Mouse (Mus musculus) ovary, postnatal 14 days (tissue): ENCODE results near the gene 6430531B16Rik.

Experiments used
- DNase-seq: peaks from one replicate; pipeline ENCODE4 v3.0.0; 2022; ENCODE audit warnings: low spot score

The 6430531B16Rik gene

DNA sequence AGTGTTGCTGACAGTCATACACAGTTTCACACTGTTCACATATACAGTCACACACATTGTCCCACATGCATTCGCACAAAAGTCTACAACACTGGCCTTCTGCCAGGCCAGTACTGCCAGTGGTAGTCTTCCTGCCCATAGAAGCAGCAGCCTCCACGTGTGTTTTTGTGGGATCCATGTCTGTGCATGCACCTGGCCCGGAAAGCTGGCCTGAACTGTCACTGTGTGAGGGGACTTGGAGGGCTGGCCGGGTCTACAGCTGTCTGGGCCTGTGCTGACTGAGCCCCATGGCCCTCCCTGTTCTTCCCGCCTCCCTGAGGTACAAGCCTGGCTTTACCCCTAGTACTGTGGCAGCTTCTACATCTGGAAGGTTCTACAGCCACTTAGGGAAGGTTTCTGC is 7.6 kb downstream of the 6430531B16Rik start:
- DNase-seq, result no peak

- no peak for DNase-seq
These were observed 8.2 kb downstream of the 6430531B16Rik start for GRCm38 (mm10) chr7:139970216-139970919.

DNA sequence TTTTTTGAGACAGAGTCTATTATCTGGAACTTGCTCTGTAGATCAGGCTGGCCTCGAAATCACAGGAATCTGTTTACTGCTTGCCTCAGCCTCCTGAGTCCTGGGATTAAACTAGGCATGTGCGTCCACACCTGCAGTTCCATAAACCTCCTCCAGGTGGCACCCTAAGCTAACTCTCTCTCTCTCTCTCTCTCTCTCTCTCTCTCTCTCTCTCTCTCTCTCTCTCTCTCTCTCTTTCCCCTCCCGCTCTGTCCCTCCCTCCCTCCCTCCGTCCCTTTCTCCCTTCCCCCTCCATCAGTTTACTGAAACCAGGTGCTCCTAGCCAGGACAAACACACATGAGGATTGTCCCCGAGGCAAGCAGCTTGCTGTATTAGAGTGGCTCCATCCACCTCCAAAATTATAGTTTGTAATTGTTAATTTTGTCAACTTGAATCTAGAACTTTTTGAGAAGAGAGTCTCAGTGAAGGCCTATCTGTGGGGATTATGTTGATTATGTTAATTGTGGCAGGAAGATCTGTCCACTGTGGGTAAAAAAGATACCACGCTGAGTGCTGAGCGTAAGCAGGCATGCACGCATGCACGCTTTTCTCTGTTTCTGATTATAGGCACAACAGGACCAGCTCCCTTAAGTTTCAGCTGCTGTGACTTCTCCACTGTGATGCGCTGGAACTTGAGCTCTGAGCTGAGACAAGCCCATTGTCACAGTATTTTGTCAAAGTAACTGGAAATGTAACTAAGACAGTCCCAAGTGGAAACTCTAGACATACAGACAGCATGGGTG is 9.0 kb downstream of the 6430531B16Rik start:
- peak; percentile 79 for DNase-seq

DNA sequence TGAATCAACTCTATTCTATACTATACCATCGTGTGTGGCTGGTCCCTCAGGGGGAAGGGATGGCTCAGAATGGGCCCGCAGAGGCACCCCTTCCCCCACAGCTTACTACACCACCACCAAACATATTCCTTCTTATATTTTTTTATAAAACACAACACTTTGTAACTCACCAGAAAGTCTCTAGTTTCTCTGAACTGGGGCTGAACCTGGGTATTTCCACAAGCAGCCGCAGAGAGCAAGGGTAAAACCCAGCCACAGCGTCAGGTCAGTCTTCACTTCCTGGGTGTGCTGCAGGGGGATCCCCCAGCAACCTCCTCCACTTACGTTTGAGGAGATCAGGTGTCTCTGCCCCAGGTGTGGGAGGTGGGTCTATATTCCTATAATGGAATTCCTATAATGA is 10.1 kb downstream of the 6430531B16Rik start:
- DNase-seq, result no peak

- no peak for DNase-seq
These were observed 11.4 kb downstream of the 6430531B16Rik start for GRCm38 (mm10) chr7:139967175-139967574.

DNA sequence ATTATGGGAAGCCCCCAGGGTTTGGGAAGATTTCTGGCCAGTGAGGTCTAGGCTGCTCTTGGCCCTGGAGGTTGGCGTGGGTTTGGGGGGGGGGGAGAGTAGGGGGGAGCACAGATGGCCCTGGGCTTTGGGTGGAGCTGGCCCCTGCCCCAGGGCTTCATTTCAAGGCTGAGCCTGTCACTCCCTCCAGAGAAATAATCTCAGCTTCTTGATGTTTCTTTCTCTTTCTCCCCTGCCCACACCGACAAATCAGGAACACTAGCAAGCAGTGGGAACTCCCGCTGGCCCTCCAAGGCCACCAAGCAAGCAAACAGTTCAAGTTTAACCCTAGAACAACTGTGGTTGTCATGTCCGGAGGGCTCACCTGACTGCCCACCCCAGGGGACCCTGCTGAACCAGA is 14.7 kb downstream of the 6430531B16Rik start:
- no peak for DNase-seq

DNA sequence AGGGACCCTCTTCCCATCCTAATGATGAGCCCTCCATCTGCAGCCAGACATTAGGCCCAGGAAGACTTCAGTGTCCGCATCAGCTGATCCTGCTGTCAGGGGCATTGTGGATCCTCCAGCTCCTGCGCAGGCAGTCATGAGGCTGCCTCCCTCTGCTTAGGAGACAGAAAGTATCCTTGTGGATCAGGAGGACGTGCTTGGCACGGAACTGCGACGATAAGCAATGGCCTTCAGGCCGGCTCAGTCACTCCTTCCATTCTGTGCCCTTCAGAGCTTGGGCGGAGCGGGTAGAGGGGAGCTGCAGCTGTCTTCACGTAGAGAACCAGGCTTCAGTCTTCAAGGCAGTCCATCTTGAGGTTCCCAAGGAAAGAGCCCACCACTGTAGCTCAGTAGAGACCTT is 17.4 kb downstream of the 6430531B16Rik start:
- no peak for DNase-seq

GRCm38 (mm10) chr7:139957958-139958357 is 20.6 kb downstream of the 6430531B16Rik start:
- DNase-seq, result peak; percentile 46

DNA sequence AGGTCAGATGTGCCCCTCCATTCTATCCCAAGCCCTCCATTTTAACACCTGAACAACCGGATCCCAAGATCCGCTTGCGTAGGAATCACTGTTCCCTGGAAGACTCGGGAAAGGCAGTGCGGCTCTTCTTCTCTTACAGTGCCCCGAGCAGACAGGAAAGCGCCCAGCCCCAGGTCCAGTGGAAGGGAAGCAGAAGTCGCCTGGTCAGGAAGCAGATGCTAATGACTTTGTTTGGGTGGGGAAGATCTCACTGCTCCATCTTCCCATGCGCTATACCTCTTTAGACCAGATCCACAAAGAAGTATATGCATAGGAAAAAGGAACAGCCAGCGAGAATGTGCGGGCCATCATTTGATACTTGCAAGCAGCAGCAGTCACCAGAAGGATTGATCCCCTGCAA is 21.1 kb downstream of the 6430531B16Rik start:
- no peak for DNase-seq

- no peak for DNase-seq
These were observed 21.9 kb downstream of the 6430531B16Rik start for GRCm38 (mm10) chr7:139956658-139957057.

GRCm38 (mm10) chr7:139955505-139955904 is 23.1 kb downstream of the 6430531B16Rik start:
- DNase-seq, result no peak

DNA sequence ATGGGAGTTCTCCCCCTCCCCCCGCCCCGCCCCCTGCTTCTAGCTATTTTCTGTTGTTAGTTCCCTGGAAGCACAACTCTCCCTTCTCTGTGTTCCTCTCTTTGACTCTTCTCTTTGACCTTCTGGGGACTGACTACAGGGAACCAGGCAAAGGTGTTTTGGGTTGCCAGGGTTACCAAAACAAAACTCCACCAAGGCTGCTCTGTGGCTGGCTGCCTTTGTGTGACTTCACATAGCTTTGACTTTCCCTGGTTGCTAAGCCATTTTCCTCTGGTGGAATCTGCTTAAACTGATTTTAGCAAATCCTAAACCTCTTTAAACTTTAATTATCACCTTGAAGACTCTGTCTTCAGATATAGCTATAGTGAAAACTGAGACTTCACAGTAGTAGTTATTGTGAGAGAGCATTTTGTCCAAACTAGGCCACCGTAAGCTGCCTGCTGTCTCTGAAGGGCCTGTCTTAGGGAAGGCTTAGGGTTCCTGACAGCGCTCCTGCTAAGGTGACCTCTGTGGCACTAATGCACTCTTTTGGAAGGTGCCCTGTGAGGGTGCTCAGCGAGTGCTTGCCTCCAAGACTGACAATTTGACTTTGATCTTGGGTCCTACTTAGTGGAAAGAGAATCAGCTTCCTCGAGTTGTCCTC is 26.4 kb downstream of the 6430531B16Rik start:
- no peak for DNase-seq

DNA sequence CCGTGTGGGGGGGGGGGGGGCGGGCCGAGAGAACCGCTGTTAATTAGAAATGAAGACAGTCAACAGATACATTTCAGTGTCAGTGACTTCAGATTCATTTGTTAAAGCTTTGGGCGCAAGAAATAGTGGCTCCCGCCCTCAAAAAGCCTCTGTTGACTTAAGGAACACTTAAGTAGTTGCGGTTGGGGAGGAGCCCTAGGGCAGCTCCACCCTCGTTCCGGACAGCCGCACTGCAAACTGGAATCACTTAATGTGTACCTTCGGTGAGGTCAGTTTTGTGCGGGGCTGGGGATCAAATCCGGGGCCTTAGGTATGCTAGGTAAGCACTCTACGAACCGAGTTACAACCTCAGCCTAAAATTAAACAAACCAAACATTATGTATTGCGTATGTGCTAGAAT is 27.5 kb downstream of the 6430531B16Rik start:
- no peak for DNase-seq

GRCm38 (mm10) chr7:139950283-139950971 is 28.1 kb downstream of the 6430531B16Rik start:
- peak; percentile 29 for DNase-seq

GRCm38 (mm10) chr7:139949893-139950282 is 28.7 kb downstream of the 6430531B16Rik start:
- peak; percentile 33 for DNase-seq

GRCm38 (mm10) chr7:139946032-139946431 is 32.5 kb downstream of the 6430531B16Rik start:
- no peak for DNase-seq

DNA sequence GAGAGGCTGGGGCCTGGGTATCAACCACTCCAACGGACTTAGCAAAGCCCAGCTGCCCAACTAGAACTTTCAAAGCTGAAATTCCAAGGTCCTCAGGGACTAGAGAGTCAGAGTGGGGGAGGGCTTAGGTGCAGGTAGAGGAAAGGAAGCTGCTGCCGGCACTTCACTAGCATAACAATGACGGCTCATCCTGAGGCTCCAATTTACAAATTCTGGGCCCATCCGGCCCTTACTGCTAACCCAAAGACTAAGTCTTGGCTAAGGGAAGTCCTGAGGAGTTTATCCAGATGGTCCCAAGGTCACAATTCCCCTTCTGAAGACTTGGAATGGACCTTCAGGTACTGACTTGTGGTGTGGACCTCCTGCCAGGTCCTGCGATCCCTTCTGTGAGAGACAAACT is 33.0 kb downstream of the 6430531B16Rik start:
- DNase-seq, result no peak

- no peak for DNase-seq
These were observed 34.0 kb downstream of the 6430531B16Rik start for GRCm38 (mm10) chr7:139944291-139945240.

DNA sequence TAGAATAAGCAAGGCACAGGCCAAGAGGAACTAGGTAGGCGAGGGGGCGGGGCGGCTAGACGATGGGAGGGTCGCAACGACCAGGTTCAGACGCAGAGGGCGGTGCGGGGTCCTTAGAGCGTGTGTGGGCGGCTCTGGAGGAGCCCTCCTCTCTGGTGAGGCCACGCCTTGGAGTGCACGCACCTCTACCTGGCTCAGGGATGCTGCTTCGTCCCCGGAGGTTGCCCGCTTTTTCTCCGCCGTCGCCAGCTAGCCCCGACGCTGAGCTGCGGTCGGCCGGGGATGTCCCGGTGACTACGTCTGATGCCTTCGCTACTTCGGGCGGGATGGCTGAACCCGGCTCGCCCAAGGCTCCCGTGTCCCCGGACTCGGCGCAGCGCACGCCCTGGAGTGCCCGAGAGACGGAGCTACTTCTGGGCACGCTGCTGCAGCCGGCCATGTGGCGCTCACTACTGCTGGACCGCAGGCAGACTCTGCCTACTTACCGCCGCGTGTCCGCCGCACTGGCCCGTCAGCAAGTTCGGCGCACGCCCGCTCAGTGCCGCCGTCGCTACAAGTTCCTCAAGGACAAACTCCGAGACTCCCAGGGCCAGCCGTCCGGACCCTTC is 34.8 kb downstream of the 6430531B16Rik start, which contains the start of gene Utf1:
Gene Utf1 (plus strand): TSS at position 116 of the 608 bp plus-strand sequence.
- no peak for DNase-seq

DNA sequence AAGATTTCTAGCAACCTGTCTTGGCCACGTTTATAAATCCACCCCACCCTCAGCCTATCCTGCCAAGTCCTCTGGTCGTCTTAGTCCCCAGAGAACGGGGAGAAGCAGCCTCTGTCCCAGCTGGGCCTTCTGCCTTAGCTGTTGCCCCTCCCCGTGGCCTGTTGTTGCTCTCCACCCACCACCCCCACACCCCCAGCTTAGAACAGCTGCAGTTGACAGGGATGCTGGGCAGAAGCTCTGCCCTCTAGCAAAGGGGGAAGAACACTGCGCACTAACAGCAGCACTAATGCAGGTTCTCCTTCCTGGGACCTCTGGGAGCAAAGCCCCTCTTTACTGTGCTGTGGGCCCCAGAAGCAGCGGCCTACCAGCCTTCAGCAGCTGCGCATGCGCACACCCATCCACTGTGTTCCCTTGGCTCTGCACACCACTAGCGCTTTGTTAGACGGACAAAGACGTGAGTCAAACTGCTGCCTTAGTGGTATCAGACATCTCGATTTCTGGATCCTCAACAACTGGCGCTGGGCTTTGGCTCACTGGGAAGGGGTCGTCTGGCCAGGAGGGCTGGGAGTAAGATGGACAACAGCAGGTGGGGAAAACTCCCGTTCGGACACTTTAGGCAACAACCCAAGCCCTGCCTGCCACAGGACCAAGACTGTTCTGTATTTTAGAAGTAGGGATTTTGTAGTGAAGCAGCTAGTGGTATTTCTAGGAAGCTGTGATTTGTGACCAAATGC is 37.9 kb downstream of the 6430531B16Rik start:
- DNase-seq, result no peak
